8 mouse cellular contexts compared by ENCODE assay signal in genomic region chr14:27029771-27030173, GRCm38 (mm10). TPM values are rescaled to one million over a fixed set of nuclear protein-coding genes. Genes with fewer than 3 reads are reported as not detected.
DNase-seq lines count a peak whose midpoint lies in the region; ATAC-seq and TF ChIP-seq lines count a peak whose summit lies in the region.

No protein-coding gene starts in this region.

- peak; percentile 66 for DNase-seq in CD4-positive helper T cell, adult 2 months (ENCODE audit: low read depth, low spot score)
- no peak for DNase-seq in Patski (ENCODE audit: low read depth, low spot score)
- peak; percentile 35 for DNase-seq in liver, postnatal 0 days

- POLR2A ChIA-PET in Patski (lab: Charles Lee), result interaction anchor here (0.7 to 0.8 kb wide), 2 partner anchors 30 to 303 kb away, joined by 3 read pairs; no protein-coding TSS in a partner anchor

- H3K9me3 ChIP-seq in heart, embryonic 11.5 days (replicated peaks; ENCODE audit: control insufficient read depth, low read length), result no peaks in the 10 kb centered on the region
- H3K9me3 ChIP-seq in kidney, embryonic 16.5 days (ENCODE audit: low read length), result no peaks in the 10 kb centered on the region; the same call in 1 of the 2 replicates
- H3K9me3 ChIP-seq in liver, postnatal 0 days (ENCODE audit: low read length), result no peaks in the 10 kb centered on the region

- peak; percentile 85 for TF ChIP-seq CTCF in Patski (IDR thresholded peaks at IDR 0.05)
- TF ChIP-seq CTCF in liver, postnatal 0 days (IDR thresholded peaks at IDR 0.05; ENCODE audit: low read depth), result peak; percentile 82
- TF ChIP-seq CTCF in olfactory bulb, adult 2 months (IDR thresholded peaks at IDR 0.05; ENCODE audit: insufficient read depth, low read depth, low read length), result 0 out of 2 replicates have a peak, but pooled peaks have one; percentile 17

- H3K27ac ChIP-seq in heart, embryonic 11.5 days (ENCODE audit: low read depth, low read length), result peak overlapping the region; percentile 46; the same call in 1 of the 2 replicates
- no peak overlapping the region for H3K27ac ChIP-seq in kidney, embryonic 16.5 days (ENCODE audit: low read length)
- no peak overlapping the region for H3K27ac ChIP-seq in liver, postnatal 0 days (ENCODE audit: low read depth)
- H3K27ac ChIP-seq in olfactory bulb, adult 2 months (ENCODE audit: insufficient read depth, low read depth, low read length), result no peak overlapping the region

- no peak overlapping the region for H3K4me3 ChIP-seq in heart, embryonic 11.5 days (ENCODE audit: low read depth, low read length)
- no peak overlapping the region for H3K4me3 ChIP-seq in kidney, embryonic 16.5 days (ENCODE audit: low read length)
- no peak overlapping the region for H3K4me3 ChIP-seq in liver, postnatal 0 days (ENCODE audit: low read depth, low read length)
- H3K4me3 ChIP-seq in olfactory bulb, adult 2 months (ENCODE audit: insufficient read depth, low read depth, low read length), result no peak overlapping the region

- no peaks in the 10 kb centered on the region for H3K27me3 ChIP-seq in Patski
- no peaks in the 10 kb centered on the region for H3K27me3 ChIP-seq in heart, embryonic 11.5 days (ENCODE audit: control insufficient read depth, insufficient read depth, low read length)
- H3K27me3 ChIP-seq in kidney, embryonic 16.5 days (ENCODE audit: insufficient read depth, low read length), result no peaks in the 10 kb centered on the region
- no peaks in the 10 kb centered on the region for H3K27me3 ChIP-seq in liver, postnatal 0 days (ENCODE audit: insufficient read depth, low read length)

- WGBS in heart, embryonic 11.5 days (ENCODE audit: insufficient replicate concordance), result 3% methylated on average over 15 of the region's 15 CpGs
- WGBS in kidney, embryonic 16.5 days, result 4% methylated on average over 15 of the region's 15 CpGs
- WGBS in liver, postnatal 0 days (ENCODE audit: insufficient replicate concordance), result 4% methylated on average over 15 of the region's 15 CpGs
- 2% methylated on average over 15 of the region's 15 CpGs for WGBS in olfactory bulb, adult 2 months

- CTCF ChIA-PET in Patski (lab: Charles Lee), result interaction anchor here (0.6 to 6.6 kb wide), 34 partner anchors 8 to 400 kb away, joined by 3 to 133 read pairs (median 4); partner anchors contain the start of gene Pde12

- no peak overlapping the region for H3K9ac ChIP-seq in heart, embryonic 11.5 days (ENCODE audit: low read depth, low read length)
- H3K9ac ChIP-seq in kidney, embryonic 16.5 days (replicated peaks; ENCODE audit: low read length), result no peak overlapping the region
- H3K9ac ChIP-seq in liver, postnatal 0 days (replicated peaks), result no peak overlapping the region

- ATAC-seq in Patski, result peak; percentile 51
- peak; percentile 84 for ATAC-seq in common myeloid progenitor, adult 5-6 weeks (replicated peaks; ENCODE audit: low read depth, poor library complexity, severe bottlenecking)
- ATAC-seq in heart, embryonic 11.5 days (replicated peaks; ENCODE audit: insufficient number of reproducible peaks, low FRiP score, low TSS enrichment), result no peak
- peak; percentile 71; the same call in 1 of the 2 replicates for ATAC-seq in kidney, embryonic 16.5 days (ENCODE audit: low FRiP score, low TSS enrichment)
- peak; percentile 36; the same call in 1 of the 2 replicates for ATAC-seq in liver, postnatal 0 days
- ATAC-seq in erythroid progenitor cell, adult 5-6 weeks (replicated peaks; ENCODE audit: low FRiP score, poor library complexity, severe bottlenecking), result no peak

- H3K4me2 ChIP-seq in heart, embryonic 11.5 days, result peak overlapping the region; percentile 51
- H3K4me2 ChIP-seq in kidney, embryonic 16.5 days (replicated peaks; ENCODE audit: low read depth, low read length), result no peak overlapping the region
- H3K4me2 ChIP-seq in liver, postnatal 0 days (ENCODE audit: low read depth, low read length), result no peak overlapping the region

- no peak for TF ChIP-seq EP300 in liver, postnatal 0 days (IDR thresholded peaks at IDR 0.05; ENCODE audit: low read depth)

- in situ Hi-C loops in Patski (cut with MboI; ENCODE audit: low pct_unique_long_range_greater_than_20kb), result loop anchor here (5.0 to 10.0 kb wide), 2 partner anchors 153 to 335 kb away; partner anchors contain the start of gene Dnah12

- no peaks in the 10 kb centered on the region for H3K36me3 ChIP-seq in heart, embryonic 11.5 days (ENCODE audit: control insufficient read depth, insufficient read depth, low read length)
- H3K36me3 ChIP-seq in kidney, embryonic 16.5 days (ENCODE audit: insufficient read depth, low read length), result no peaks in the 10 kb centered on the region
- no peaks in the 10 kb centered on the region for H3K36me3 ChIP-seq in liver, postnatal 0 days (replicated peaks; ENCODE audit: insufficient read depth, low read length)

- TF ChIP-seq POLR2A in olfactory bulb, adult 2 months (IDR thresholded peaks at IDR 0.05; ENCODE audit: insufficient read depth, low read depth, low read length), result no peak

- H3K4me1 ChIP-seq in heart, embryonic 11.5 days (ENCODE audit: control insufficient read depth, insufficient read depth, low read length), result no peaks in the 10 kb centered on the region; the same call in 1 of the 2 replicates
- H3K4me1 ChIP-seq in kidney, embryonic 16.5 days (ENCODE audit: insufficient read depth, low read length), result peaks cover 3% of the 10 kb centered on the region; the same call in 1 of the 2 replicates
- no peaks in the 10 kb centered on the region for H3K4me1 ChIP-seq in liver, postnatal 0 days (ENCODE audit: insufficient read depth)
- H3K4me1 ChIP-seq in olfactory bulb, adult 2 months (ENCODE audit: control insufficient read depth, insufficient read depth, low read length), result 0 out of 2 replicates have a peak, but pooled peaks cover 3% of the 10 kb centered on the region

RNA-seq across cellular contexts. Expression of gene Il17rd, which starts 9.0 kb away (rescaled TPM):
- 6.8 TPM for polyA plus RNA-seq in Patski (2021)
- not detected in 2 replicates for total RNA-seq in common myeloid progenitor, adult 5-6 weeks (2017)
- 1.5 and 2.1 TPM in 2 replicates for polyA plus RNA-seq in heart, embryonic 11.5 days (2014; fragmentation: Nextera tagmentation; extraction: Ambion mirVana)
- polyA plus RNA-seq in kidney, embryonic 16.5 days (2015; fragmentation: Nextera tagmentation; extraction: Ambion mirVana), result 5.4 and 6.3 TPM in 2 replicates
- 0.11 and 0.12 TPM in 2 replicates for polyA plus RNA-seq in liver, postnatal 0 days (2015; fragmentation: Nextera tagmentation; extraction: Ambion mirVana)
- polyA plus RNA-seq in olfactory bulb, adult 2 months (2012; ENCODE audit: insufficient read depth, insufficient read length, low replicate concordance, missing spikeins), result not detected in 2 replicates
- total RNA-seq in erythroid progenitor cell, adult 5-6 weeks (2015; ENCODE audit: low replicate concordance), result not detected in 2 replicates
- total RNA-seq in erythroid progenitor cell, adult 5-6 weeks (2017; ENCODE audit: low replicate concordance), result not detected in 2 replicates

RNA-seq across cellular contexts. Expression of gene Hesx1, which starts 35.6 kb away (rescaled TPM):
- polyA plus RNA-seq in Patski (2021), result not detected
- total RNA-seq in common myeloid progenitor, adult 5-6 weeks (2017), result 1.2 TPM in 1 of 2 replicates, not detected in the other
- polyA plus RNA-seq in heart, embryonic 11.5 days (2014; fragmentation: Nextera tagmentation; extraction: Ambion mirVana), result 0.76 and 1.7 TPM in 2 replicates
- polyA plus RNA-seq in kidney, embryonic 16.5 days (2015; fragmentation: Nextera tagmentation; extraction: Ambion mirVana), result 0.65 and 0.90 TPM in 2 replicates
- polyA plus RNA-seq in liver, postnatal 0 days (2015; fragmentation: Nextera tagmentation; extraction: Ambion mirVana), result 1.5 and 2.3 TPM in 2 replicates
- polyA plus RNA-seq in olfactory bulb, adult 2 months (2012; ENCODE audit: insufficient read depth, insufficient read length, low replicate concordance, missing spikeins), result not detected in 2 replicates
- not detected in 2 replicates for total RNA-seq in erythroid progenitor cell, adult 5-6 weeks (2015; ENCODE audit: low replicate concordance)
- total RNA-seq in erythroid progenitor cell, adult 5-6 weeks (2017; ENCODE audit: low replicate concordance), result not detected in 2 replicates

RNA-seq across cellular contexts. Expression of gene Appl1, which starts 58.7 kb away (rescaled TPM):
- polyA plus RNA-seq in Patski (2021), result 18.3 TPM
- 27.9 and 38.3 TPM in 2 replicates for total RNA-seq in common myeloid progenitor, adult 5-6 weeks (2017)
- 25.4 and 36.0 TPM in 2 replicates for polyA plus RNA-seq in heart, embryonic 11.5 days (2014; fragmentation: Nextera tagmentation; extraction: Ambion mirVana)
- 31.3 and 32.1 TPM in 2 replicates for polyA plus RNA-seq in kidney, embryonic 16.5 days (2015; fragmentation: Nextera tagmentation; extraction: Ambion mirVana)
- 8.9 and 9.6 TPM in 2 replicates for polyA plus RNA-seq in liver, postnatal 0 days (2015; fragmentation: Nextera tagmentation; extraction: Ambion mirVana)
- not detected in 2 replicates for polyA plus RNA-seq in olfactory bulb, adult 2 months (2012; ENCODE audit: insufficient read depth, insufficient read length, low replicate concordance, missing spikeins)
- 2.9 and 4.0 TPM in 2 replicates for total RNA-seq in erythroid progenitor cell, adult 5-6 weeks (2015; ENCODE audit: low replicate concordance)
- 3.5 and 3.6 TPM in 2 replicates for total RNA-seq in erythroid progenitor cell, adult 5-6 weeks (2017; ENCODE audit: low replicate concordance)

Comparison
In these comparisons a context has a peak if more than half of its experiments do, and no peak if none do; other contexts are left out.
1. ATAC-seq: peak in Patski (single experiment), common myeloid progenitor, adult 5-6 weeks (single experiment), kidney, embryonic 16.5 days (single experiment) and liver, postnatal 0 days (single experiment); none in heart, embryonic 11.5 days (single experiment) and erythroid progenitor cell, adult 5-6 weeks (single experiment).
2. CTCF ChIP-seq: peak in every context shown above with its lines; median percentile 85 in Patski; 82 in liver, postnatal 0 days; 17 in olfactory bulb, adult 2 months.